Mouse (Mus musculus) MN1 (cell line): ENCODE data around the gene Clec3b.

Source experiments
- DNase-seq: peaks from one replicate; pipeline ENCODE4 v3.0.0-alpha.2; 2016; ENCODE audit warnings: low spot score

The Clec3b gene

DNA sequence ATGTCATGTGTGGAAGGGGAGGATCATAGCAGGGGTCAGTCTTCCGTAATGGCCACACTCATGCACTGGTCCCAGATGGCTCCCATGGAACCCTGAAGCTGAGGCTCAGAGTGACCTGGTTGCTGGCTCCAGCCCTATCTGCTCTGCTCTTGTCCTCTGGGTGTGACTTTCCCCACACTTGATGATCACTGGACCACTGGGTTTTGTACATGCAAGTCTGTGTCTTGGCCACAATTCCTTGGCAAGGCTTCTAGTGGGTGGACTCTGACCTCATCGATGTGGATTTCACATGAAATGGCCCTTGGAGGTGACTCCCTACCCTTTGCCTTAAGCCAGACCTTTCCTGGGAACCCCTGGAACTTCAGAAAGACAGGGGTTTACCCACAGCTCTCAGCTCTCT is 2.4 kb downstream of the Clec3b start:
- DNase-seq = no peak

DNA sequence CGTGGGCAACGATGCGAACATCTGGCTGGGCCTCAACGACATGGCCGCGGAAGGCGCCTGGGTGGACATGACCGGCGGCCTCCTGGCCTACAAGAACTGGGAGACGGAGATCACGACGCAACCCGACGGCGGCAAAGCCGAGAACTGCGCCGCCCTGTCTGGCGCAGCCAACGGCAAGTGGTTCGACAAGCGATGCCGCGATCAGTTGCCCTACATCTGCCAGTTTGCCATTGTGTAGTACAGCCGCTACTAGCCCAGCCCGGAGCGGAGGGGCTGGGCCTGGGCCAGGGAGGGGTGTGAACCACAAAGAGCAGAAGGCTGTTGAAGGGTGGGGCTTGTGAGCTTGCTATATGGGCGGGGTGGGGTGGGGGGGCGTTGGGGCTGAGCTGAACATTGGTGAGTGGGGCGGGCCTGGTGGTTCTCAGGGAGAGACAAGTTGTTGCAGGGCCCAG is 6.2 kb downstream of the Clec3b start:
- no peak for DNase-seq

DNA sequence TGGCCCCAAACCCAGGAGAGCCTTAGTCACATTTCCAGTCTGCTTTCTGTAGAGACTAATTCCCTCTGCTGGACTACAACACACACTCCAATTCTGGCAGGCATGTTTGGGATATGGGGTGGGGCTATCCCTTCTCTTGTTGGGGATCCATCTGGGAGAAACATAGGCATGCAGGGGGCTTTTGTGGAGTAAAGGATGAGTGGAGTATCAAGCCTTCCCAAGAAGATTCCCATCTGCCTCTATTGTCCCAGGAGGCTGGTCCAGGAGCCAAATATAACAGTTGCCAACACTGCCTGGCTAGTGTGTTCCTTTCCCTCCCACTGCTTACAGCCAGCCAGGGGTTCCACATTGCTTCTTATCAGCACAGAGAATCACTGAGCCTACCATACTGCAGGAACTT is 7.0 kb downstream of the Clec3b start:
- peak; percentile 16 for DNase-seq

DNA sequence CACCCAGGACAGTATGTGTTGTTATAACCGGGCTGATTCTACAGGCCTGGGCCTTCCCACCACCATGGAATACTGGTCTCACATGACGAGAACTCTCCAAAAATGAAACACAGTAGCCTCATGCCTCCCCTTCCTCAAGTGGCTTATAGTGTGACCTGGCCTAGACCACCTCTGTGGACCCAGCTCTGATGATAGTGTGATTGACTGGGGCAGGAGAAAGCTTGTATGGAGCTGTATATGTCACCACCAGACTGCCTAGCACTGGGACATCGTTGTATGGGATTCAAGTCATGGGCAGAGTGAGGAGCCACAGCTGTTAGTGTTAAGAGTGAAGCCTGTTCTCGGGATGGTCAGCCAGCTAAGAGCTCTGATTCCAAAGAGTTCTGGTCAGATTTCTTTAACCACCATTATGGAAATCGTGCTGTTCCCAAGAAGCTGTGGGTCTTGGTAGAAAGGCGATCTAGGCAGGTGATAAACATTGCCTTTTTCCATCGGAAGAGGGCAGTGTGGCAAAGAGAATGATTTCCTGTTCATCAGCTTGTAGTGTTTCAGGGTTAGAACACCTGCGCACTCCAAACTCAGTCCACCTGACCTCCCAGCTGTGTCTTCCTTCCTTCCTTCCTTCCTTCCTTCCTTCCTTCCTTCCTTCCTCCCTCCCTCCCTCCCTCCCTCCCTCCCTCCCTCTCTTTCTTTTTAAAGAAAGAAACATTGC is 7.5 kb downstream of the Clec3b start:
- peak; percentile 59 for DNase-seq

DNA sequence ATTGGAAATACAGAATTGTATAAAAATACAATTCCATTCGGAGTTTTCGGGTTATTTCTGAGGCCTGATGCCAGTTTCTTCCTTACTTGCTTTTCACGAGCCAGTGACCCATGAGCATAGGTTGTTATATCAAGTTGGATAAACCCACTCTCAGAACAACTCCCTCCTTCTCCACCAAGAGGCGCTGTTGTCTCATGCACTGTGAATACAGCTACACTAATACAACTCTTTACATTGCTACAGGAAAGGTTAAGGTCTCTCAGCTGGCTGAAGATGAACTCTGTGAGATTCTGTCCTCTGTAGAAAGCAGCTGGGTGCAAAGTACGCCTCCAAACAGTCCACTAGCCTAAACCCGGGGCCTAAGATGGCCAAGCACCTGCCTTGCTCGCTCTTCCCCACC is 8.6 kb downstream of the Clec3b start:
- peak; percentile 77 for DNase-seq

DNA sequence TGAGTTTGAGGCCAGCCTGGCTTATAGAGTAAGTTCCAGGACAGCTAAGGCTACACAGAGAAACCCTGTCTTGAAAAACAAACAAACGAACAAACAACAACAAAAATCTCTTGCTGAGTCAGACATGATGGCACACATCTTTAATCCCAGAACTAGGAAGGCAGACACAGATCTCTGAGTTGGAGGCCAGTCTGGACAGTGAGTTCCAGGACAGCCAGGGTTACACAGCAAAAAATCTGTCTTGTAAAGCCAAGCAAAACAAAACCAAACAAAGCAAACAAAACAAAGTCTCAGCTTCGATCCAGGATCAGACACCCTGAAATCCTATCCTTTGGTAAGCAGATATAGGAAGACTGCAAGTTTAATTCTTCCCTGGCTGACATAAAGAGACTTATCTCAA is 11.0 kb downstream of the Clec3b start:
- no peak for DNase-seq

DNA sequence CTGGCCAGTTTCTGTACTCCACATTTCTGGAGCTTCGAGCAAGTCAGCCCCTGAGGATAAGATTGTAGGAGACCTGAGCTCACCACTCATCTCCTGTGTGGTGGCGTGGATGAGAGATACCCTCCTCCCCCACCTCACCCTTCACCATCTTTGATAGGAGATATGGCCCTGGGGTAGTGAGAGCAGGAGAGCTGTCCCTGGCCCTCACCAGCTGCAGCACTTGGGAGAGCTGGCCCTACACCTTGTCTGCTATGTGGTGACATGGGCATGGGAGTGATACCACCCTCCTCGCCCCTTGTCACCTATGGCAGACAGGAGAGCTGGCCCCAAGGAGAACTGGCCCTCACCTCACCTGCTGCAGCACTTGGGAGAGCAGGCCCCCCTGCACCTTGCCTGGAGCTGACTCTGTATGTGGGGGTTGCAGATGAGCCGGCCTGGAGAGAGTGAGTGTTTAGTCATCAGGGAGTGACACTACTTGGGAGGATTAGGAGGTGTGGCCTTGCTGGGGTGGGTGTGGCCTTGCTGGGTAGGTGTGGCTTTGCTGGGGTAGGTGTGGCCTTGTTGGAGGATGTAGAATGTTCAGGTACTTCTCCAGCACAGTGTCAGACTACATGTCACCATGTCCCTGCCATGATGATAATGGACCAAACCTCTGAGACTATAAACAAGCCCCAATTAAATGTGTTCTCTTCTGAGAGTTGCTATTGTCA is 12.4 kb downstream of the Clec3b start:
- no peak for DNase-seq

DNA sequence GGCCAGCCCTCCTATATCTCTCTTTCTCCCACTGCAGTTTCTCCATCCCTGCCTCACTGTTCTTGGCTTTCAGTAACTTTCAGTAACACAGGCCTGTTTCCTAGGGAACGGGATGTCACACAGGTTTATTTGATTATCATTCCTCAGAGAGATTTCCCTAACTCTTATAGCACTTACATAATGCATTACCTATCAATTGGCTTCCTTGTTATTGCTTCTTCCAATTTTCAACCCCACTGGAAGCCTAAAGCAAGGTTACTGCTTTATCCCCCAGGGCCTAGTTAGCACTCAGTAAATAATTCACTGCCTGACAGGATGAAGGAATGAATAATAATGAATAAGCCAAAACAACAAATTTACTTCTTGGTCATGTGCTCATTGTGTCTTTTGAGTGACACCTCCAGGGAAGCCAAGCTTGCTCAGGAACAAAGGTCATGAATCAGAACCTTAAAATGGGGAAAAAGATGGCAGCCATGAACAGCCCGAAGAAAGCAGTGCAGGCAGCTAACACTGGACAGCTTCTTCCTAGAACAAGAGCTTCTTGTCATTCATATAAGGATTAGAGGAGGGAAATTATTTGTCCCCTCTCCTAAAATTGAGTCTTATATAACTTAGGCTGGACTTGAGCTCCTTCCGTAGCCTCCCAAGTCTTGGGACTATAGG is 15.2 kb downstream of the Clec3b start:
- DNase-seq = no peak

DNA sequence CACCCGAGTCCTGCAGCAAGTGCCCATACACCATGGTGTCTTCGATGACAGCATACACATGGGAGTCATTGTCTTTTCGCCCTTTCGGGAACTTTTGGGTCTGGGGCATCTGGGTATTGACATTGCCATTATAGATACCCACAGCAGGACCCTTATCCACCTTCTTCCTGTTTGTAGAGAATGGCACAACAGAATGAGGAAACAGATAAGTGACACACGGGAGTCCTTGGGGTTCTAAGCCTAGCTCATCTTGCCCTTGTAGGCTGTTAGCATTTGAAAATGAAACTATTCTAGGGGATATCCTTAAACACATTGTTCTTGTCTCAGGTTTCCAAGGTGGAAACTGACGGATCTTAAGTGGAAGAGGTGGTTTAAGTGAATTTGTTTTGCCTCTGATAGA is 23.0 kb downstream of the Clec3b start:
- DNase-seq = no peak

DNA sequence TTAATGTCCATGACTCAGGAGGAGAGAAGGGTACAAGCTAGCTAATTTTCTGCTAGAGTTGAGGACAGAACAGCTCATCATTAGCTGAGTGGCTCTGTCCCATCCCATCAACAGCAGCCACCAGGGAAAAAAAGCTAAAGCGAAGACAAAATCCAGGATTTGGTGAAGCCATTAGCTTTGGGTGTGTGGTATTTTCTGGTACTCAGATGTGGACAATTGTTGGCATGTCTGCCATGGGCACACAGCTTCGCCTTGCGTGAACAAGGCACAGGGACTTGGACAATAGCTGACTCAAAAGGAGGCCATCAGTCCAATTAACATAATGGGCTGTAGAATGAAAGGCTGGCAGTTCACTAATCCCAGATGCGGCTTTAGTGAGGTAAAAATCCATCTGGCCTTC is 23.6 kb downstream of the Clec3b start:
- DNase-seq = peak; percentile 18

DNA sequence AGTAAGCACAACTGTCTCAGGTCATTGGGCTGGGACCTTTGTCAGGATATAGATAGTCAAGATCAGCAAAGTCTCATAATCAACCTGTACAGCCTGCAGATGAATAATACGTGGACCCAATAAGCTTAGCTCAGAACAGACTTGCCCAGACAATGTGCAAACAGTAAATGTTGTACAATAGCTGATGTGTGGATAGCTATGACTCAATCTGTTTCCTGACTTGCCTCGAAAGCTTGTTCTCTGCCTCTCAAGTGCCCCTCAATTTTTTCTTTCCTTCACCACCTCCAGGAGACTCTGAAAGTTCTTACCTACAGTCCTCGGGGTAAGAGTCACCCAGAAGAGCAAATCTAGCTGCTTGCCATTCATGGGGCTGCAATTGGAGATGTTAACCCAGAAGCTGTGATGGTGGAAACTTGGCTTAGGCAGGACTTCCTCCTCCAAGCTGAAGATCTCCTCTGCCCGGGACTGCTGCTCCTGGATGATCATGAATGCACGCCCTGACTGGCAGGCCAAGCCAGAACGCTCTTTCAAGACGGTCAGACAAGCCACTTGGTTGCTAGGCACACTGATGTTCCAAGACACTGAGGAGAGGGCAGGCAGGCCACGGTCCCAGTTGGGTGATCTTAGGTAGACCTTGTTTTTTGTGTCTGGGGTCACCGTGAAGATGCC is 26.8 kb downstream of the Clec3b start:
- DNase-seq = no peak

DNA sequence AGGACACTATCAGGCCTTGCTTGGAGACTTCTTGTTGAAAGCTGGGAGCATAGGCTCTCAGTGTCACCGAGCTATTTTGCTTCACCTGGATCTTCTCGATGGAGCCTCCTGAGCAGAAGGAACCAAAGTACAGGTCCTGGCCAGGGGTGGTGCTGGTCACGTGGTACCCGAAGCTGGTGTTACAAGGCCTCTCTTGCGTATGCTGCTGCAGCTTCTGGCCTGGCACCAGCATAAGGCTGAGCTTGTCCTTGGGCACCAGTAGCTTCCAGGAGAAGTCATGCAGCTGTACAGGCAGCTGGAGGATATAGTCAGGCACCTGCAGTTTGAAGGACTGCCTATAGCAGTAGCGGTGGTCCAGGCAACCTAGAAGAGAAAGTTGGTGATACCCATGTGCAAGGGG is 29.3 kb downstream of the Clec3b start:
- DNase-seq = no peak

DNA sequence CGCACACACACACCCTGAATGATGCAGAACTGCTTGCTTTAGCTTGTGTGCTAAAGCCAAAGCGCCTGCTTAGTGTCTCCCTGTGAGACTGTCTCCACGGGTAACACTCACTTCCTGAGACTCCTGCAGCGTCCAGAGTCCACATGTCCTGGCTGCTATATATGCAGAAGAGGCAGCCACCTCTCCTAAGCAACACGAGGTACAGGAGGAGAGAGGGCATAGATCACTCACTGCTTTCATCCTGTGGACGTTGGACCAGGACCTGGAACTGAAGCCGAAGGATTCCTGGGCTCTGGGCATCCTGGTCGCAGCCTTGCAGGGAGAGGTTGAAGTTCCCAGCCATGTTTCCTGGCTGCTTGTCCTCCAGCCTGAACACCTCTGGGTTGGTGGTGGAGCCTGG is 32.5 kb downstream of the Clec3b start:
- DNase-seq = no peak

DNA sequence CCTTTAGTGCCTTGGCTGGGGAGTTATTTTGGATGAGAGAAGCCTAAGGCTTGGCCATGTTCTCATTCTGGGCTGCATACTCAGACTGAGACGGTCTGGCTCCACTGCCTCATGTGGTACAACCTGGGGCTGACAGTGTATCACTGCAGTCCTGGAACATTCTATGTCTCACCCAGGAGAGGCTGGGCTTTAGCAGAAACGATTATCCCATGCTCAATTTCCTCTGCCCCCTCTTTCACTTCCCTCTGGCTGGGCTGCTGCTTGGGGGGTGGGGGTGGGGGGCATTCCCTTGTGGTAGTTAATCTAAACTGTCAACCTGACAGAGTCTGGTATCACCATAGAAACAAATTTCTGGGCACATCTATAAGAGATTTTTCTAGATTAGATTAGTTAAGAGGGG is 34.8 kb downstream of the Clec3b start:
- no peak for DNase-seq

DNA sequence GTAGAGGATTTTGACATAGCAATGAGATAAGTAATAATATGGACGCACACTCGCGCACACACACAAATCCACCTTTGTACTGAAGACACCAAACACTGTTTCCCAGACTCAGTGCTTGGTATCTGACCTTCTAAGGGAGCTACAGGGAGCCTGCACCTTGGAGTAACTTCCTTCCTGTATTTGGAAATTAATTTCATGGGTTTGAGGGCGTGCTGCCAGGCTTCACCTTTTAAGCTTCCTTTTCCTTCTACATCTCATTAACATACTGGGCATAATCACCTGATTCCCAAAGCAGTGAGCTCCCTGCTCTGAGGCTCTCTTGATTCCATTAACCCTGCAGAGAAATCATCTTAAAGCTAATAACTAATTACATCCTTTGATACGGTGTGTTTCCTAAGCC is 35.4 kb downstream of the Clec3b start:
- no peak for DNase-seq

DNA sequence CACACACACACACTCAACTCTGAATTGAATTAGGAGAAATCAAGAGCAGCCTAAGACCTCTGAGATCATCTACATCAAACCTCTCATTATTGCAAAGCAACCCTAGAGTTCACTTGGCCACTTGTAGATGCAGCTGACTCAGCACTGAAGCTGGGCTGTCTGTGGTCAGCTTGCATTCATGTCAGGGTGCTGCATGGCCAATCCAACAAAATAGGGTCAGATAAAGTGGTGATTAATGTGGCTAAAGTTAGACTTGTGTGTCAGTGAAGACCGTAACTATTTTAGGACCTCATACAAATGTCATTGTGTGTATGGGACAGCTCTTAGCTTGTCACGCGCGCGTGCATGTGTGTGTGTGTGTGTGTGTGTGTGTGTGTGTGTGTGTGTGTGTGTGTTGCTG is 36.8 kb downstream of the Clec3b start:
- no peak for DNase-seq

DNA sequence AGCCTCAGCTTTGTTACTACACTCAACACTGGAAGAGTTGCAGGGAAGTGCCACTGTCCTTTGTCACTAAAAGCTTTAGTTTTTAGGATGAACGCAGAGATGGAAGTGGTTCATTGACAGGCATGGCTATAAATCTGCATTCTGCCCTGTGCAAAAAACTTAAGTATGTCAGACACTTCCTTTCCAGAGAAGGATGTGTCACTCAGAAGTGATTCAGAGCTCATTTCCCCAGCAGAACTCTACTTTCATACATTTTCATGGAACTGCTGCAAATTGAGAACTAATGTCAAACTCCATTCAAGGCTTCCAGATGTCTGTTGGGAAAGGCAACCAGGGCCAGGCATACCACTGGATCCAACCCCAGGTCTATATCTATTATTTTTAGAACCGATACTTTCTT is 37.5 kb downstream of the Clec3b start:
- DNase-seq = no peak

DNA sequence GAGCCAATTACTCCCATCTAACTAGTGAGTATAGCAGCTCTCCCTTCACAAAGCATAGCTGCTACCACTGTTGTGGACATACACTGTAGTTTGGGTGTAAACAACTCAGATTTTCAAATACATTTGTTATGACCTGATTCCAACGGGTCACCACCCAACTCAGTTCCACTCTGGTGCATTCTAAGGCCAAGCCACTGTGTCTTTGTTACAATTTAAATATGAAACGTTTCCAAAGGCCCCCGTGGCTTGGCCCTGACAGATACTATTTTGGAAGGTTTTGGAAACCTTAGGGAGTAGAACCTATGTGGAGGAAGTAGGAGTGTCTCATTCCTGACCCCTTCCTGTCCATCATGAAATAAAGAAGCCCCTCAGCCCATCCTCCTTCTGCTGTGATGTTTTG is 49.4 kb downstream of the Clec3b start:
- no peak for DNase-seq

DNA sequence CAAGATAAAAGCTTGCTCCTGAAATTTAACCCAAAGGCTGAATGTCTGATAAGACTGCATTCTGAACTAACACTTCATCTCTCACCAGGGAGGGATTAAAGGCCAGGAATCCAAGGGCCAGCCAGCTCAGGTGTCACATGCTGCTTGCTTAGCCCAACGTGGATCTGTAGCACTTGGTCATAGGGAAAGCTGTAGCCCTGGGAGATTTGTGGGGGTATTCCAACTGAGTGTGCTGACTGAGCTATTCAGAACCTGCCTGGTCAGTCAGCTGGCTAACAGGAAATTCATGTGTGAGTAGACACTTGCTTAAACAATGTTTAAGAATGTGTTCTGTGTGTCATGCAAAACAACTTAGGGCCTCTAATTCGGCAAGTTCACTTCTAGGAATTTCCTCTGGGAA is 55.8 kb downstream of the Clec3b start:
- no peak for DNase-seq

DNA sequence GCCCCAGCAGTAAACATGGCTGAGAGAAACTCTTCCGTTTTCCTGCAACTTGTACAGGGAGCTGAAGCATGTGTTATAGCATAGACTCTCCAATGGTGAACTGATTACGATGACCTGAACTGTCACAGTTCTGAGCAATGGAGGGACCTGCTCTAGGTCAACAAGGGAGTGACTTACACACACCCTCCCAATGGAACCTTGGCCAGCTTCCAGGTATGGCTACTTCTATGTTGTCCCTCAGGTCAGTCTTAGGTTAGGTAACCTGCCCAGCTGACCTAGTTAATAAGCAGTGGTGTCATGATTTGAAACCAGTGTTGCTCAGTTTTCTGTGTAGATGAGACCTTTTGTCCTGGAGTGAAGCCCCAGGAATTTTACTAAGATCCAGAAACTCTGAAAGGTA is 56.2 kb downstream of the Clec3b start:
- DNase-seq = no peak
